Mouse (Mus musculus): Measurements from ENCODE around the gene G2e3. TPM values are rescaled to one million over a fixed set of nuclear protein-coding genes. Genes with fewer than 3 reads are reported as not detected.

G2e3 gene
- polyA plus RNA-seq, 1 experiment from 2014 or later = 46.2 TPM

- Histone ChIP-seq H3K9ac (no peak overlapping the region), H3K36me3 (ENCODE audit: poor library complexity, severe bottlenecking) (peaks cover 46% of the 10 kb centered on the region), H3K4me1 (no peaks in the 10 kb centered on the region), H3K4me3 (no peak overlapping the region), H3K27ac (no peak overlapping the region), H3K4me2 (no peak overlapping the region), H3K27me3 (no peaks in the 10 kb centered on the region), H3K9me3 (replicated peaks) (no peaks in the 10 kb centered on the region)
- no peak for ATAC-seq
- WGBS = 94% methylated on average over 6 of the region's 6 CpGs
These were observed 52.0 kb downstream of the G2e3 start for GRCm38 (mm10) chr12:51399871-51400270.

DNA sequence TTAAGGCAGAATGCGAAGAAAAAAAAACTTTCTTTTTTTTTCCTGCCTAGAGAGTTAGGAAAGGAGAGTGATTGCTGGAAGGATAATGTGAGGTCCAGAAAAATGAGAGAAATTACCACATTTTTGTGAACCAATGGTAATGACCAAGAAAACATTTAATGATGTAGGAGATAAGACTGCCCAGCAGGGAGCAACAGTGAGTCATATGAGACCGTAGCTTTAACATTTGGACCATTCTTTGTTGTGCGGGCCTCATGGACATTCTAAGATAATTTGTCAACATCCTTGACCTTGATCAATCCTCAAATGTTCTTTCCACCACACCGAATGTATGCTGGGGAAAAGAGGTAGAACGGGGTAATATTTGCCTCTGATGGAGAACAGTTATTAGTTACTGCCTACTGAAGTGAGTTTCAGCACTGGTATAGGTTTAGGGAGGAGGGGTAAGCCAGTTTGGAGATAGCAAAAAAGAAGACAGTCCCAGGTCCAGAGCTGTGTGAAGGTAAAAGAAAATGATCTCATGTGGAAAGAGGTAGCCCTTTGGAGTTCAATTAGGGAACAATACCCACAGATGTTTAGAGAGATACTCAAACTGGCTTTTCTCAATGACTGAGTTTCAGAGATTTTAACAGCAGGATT lies 54.3 kb downstream of the G2e3 start:
- H3K27me3 ChIP-seq = no peaks in the 10 kb centered on the region
- H3K4me1 ChIP-seq = no peaks in the 10 kb centered on the region
- peak; percentile 50; the same call in 1 of the 2 replicates for ATAC-seq
- H3K27ac ChIP-seq = no peak overlapping the region
- WGBS = 74% methylated on average over 5 of the region's 5 CpGs
- H3K4me3 ChIP-seq = no peak overlapping the region
- H3K9ac ChIP-seq = no peak overlapping the region
- H3K36me3 ChIP-seq (ENCODE audit: poor library complexity, severe bottlenecking) = peaks cover 31% of the 10 kb centered on the region
- H3K9me3 ChIP-seq (replicated peaks) = no peaks in the 10 kb centered on the region
- H3K4me2 ChIP-seq = no peak overlapping the region

- Histone ChIP-seq H3K9me3 (replicated peaks) (no peaks in the 10 kb centered on the region), H3K4me1 (no peaks in the 10 kb centered on the region), H3K9ac (no peak overlapping the region), H3K4me3 (no peak overlapping the region), H3K4me2 (no peak overlapping the region), H3K27me3 (no peaks in the 10 kb centered on the region), H3K27ac (no peak overlapping the region), H3K36me3 (ENCODE audit: poor library complexity, severe bottlenecking) (peaks cover 27% of the 10 kb centered on the region)
- no peak for ATAC-seq
- 61% methylated on average over 4 of the region's 4 CpGs for WGBS
These were observed 56.2 kb downstream of the G2e3 start for GRCm38 (mm10) chr12:51403987-51404586.

DNA sequence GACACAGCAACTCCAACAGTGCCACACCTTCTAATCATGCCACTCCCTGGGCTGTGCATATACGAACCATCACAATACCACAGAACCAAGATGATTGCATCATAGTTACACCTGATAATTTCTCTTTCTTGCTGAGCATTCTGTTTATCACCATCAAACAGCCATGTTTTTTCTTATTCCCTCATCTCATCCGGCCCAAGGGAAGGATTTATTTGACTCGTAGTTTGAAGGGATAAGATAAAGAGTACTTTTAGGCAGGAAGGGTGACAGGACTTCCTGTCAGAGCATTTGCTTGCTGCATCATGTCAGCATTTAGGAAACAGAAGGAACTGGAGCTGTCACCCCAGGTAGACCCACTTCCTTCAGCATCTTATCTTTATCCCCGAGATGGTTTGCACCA lies 63.5 kb downstream of the G2e3 start:
- no peaks in the 10 kb centered on the region for H3K4me1 ChIP-seq
- peaks cover 34% of the 10 kb centered on the region for H3K36me3 ChIP-seq (ENCODE audit: poor library complexity, severe bottlenecking)
- WGBS = 90% methylated on average over 4 of the region's 4 CpGs
- H3K27ac ChIP-seq = no peak overlapping the region
- no peak overlapping the region for H3K4me3 ChIP-seq
- no peaks in the 10 kb centered on the region for H3K9me3 ChIP-seq (replicated peaks)
- H3K27me3 ChIP-seq = no peaks in the 10 kb centered on the region
- H3K9ac ChIP-seq = no peak overlapping the region
- no peak overlapping the region for H3K4me2 ChIP-seq
- no peak for ATAC-seq

Other genes with a start within 250 kb of the G2e3 start
- 62.8 and 65.7 TPM in 2 replicates for gene Scfd1, start 29.4 kb downstream of the G2e3 start, polyA plus RNA-seq (2015; fragmentation: Nextera tagmentation; extraction: Ambion mirVana)
- 5.1 and 6.9 TPM in 2 replicates for gene Coch, start 245.3 kb downstream of the G2e3 start, polyA plus RNA-seq (2015; fragmentation: Nextera tagmentation; extraction: Ambion mirVana)